Mouse (Mus musculus) liver, embryonic 14.5 days (tissue): ENCODE measurements around the gene Zc3h18. TPM values are rescaled to one million over a fixed set of nuclear protein-coding genes. Genes with fewer than 3 reads are reported as not detected.
A peak's percentile ranks its signal among the peaks of the same experiment; 100 is the strongest.

Experiments
- ATAC-seq: fragments of 200-750 bp; cut with Nextera tagmentation; 2 replicates; pipeline ENCODE4 v1.8.0; 2017; ENCODE audit warnings: moderate number of reproducible peaks, mild to moderate bottlenecking, moderate library complexity; ENCODE audit not compliant: insufficient read depth
- DNase-seq, 3 experiments: peaks; one replicate each; pipeline ENCODE4 v3.0.0-alpha.2; 2012 to 2013; ENCODE audit warnings: low read depth in 3 of 3, low spot score in 3 of 3
- H3K27ac ChIP-seq: fragments of 300-500 bp; sonication (generic); 2 replicates; pipeline ENCODE4 v1.5.1; 2014; ENCODE audit warnings: moderate library complexity, mild to moderate bottlenecking, control low read depth, inconsistent platforms
- H3K27me3 ChIP-seq: fragments of 300-500 bp; sonication (generic); 2 replicates; pipeline ENCODE4 v1.6.1; 2014; ENCODE audit warnings: mild to moderate bottlenecking, low read length, moderate library complexity; ENCODE audit not compliant: control insufficient read depth, insufficient read depth
- H3K36me3 ChIP-seq: fragments of 300-500 bp; sonication (generic); replicated peaks from 2 replicates; pipeline ENCODE4 v1.6.1; 2014; ENCODE audit warnings: low read depth; ENCODE audit not compliant: control insufficient read depth, insufficient read depth
- H3K4me1 ChIP-seq, 2 experiments: fragments of 200-500 bp in 1 of 2; fragments of 300-500 bp in 1 of 2; sonication (generic) in 1 of 2; replicated peaks; 2 replicates each; pipeline ENCODE4 v1.6.1; 2012 to 2014; ENCODE audit warnings: antibody characterized with exemption in 1 of 2, inconsistent platforms in 1 of 2, low read length in 1 of 2; ENCODE audit not compliant: control insufficient read depth in 2 of 2, insufficient read depth in 2 of 2
- H3K4me2 ChIP-seq: fragments of 300-500 bp; sonication (generic); 2 replicates; pipeline ENCODE4 v1.6.1; 2014; ENCODE audit warnings: low read depth, mild to moderate bottlenecking, control low read depth, moderate library complexity
- H3K4me3 ChIP-seq, 2 experiments: fragments of 200-500 bp in 1 of 2; fragments of 300-500 bp in 1 of 2; sonication (generic) in 1 of 2; 2 replicates each; pipeline ENCODE4 v1.5.1; 2012 to 2014; ENCODE audit warnings: low read depth in 2 of 2, low read length in 2 of 2, mild to moderate bottlenecking in 2 of 2, control low read depth in 1 of 2, inconsistent platforms in 1 of 2, moderate library complexity in 1 of 2; ENCODE audit not compliant: insufficient read depth in 1 of 2
- H3K9ac ChIP-seq: fragments of 300-500 bp; sonication (generic); replicated peaks from 2 replicates; pipeline ENCODE4 v1.6.1; 2014; ENCODE audit warnings: mild to moderate bottlenecking, control low read depth, moderate library complexity
- H3K9me3 ChIP-seq: fragments of 300-500 bp; sonication (generic); 2 replicates; pipeline ENCODE4 v1.6.1; 2016; ENCODE audit warnings: low read length, mixed read lengths; ENCODE audit not compliant: control insufficient read depth
- CTCF ChIP-seq: IDR thresholded peaks from 2 replicates; pipeline ENCODE4 v1.5.1; 2016; ENCODE audit warnings: antibody characterized with exemption, low read depth, control low read depth
- EP300 ChIP-seq: IDR thresholded peaks from 2 replicates; pipeline ENCODE4 v1.6.1; 2016; ENCODE audit warnings: antibody characterized with exemption, low read depth
- WGBS: fragments of 180-500 bp; shearing (Covaris S2); extraction: QIAGEN DNeasy Blood & Tissue Kit; methylation state at CpG from one replicate; pipeline ENCODE4 v1.1.7; 2014; ENCODE audit not compliant: insufficient replicate concordance; 5-methylcytosine and 5-hydroxymethylcytosine counted together
- polyA plus RNA-seq, 2 experiments: library from polyadenylated mRNA; depleted of rRNA in 1 of 2; stranded (reverse) in 1 of 2; unstranded in 1 of 2; fragments of >200 nt; fragmentation: Nextera tagmentation in 1 of 2; extraction: Ambion mirVana in 1 of 2; gene quantifications; 2 replicates each; pipeline versions ENCODE4 v1.2.1 to v1.2.3; 2012 to 2014

The Zc3h18 gene
- polyA plus RNA-seq, 2 experiments: 12.8 to 20.4 TPM

DNA sequence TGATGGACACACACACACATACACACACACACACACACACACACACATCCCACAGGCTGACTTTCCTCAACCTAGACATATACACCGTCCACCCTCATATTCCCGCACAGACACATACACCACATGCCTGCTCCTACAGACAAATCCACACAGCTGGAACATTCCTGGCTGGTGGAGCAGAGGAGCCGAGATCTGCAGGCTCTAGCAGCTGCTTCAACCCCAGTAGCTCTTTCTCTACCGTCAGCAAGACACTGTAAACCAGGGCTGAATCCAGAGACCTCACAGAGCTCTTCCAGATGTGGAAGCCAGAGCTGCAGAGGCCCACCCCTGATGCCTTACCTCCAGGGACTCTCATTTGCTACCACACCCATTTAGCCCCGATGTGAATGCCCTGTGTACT lies 14.1 kb upstream of the Zc3h18 start:
- Histone ChIP-seq H3K27me3 (no peaks in the 10 kb centered on the region), H3K36me3 (no peaks in the 10 kb centered on the region), H3K27ac (no peak overlapping the region), H3K4me3 (no peak overlapping the region), H3K4me1 (no peaks in the 10 kb centered on the region), H3K4me2 (no peak overlapping the region), H3K9me3 (no peaks in the 10 kb centered on the region), H3K9ac (no peak overlapping the region)
- no peak for TF ChIP-seq CTCF
- no peak for TF ChIP-seq EP300
- no peak for ATAC-seq
- WGBS: 48% methylated on average over 5 of the region's 5 CpGs
- DNase-seq: no peak

DNA sequence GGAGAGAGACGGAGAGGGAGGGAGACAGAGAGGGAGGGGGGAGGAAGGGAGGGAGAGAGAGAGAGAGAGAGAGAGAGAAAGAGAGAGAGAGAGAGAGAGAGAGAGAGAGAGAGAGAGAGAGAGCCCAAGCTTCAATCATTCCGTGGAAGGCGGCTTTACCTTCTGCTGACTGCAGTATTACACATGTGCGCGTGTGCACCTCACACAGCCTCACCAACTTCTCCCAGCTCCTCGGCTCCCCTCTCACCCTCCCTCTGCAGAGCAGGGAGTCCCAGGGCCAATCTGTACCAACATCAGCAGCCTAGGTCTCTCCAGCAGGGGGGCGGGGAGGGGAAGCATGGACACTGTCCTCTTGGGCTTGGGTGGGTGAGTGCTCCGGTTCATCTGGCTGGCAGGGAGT lies 13.4 kb upstream of the Zc3h18 start:
- H3K36me3 ChIP-seq: no peaks in the 10 kb centered on the region
- no peak for ATAC-seq
- DNase-seq: no peak
- no peak for TF ChIP-seq CTCF
- H3K9ac ChIP-seq: no peak overlapping the region
- no peaks in the 10 kb centered on the region for H3K27me3 ChIP-seq
- H3K9me3 ChIP-seq: no peaks in the 10 kb centered on the region
- no peak overlapping the region for H3K4me2 ChIP-seq
- H3K27ac ChIP-seq: no peak overlapping the region
- no peak overlapping the region for H3K4me3 ChIP-seq
- no peaks in the 10 kb centered on the region for H3K4me1 ChIP-seq
- 25% methylated on average over 7 of the region's 8 CpGs for WGBS

DNA sequence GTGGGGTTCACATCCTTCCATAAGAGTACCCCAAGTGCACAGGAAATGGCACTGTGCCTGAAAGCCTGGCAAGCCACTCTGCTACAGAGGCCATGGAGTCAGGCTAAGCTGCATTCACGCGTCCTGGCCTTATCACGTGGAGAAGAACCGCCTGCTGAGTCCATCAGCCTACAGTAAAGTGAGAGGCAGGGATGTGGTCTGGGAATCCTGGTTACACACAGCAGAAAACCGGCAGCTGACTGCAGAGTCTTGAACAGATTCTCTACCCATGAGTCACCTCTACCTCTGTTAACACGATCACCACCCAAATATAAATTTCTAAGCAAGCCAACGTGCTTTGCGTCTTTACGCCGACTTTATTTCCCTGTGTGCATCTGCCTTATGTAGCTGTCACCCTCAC lies 7.9 kb upstream of the Zc3h18 start:
- Histone ChIP-seq H3K4me2 (no peak overlapping the region), H3K27me3 (no peaks in the 10 kb centered on the region), H3K9ac (no peak overlapping the region), H3K36me3 (no peaks in the 10 kb centered on the region), H3K4me1 (peaks cover 0 to 2% of the 10 kb centered on the region in 2 experiments; a peak in 1 of 4 replicates), H3K9me3 (no peaks in the 10 kb centered on the region), H3K4me3 (no peak overlapping the region), H3K27ac (no peak overlapping the region)
- DNase-seq: no peak
- ATAC-seq: no peak
- WGBS: 74% methylated on average over 10 of the region's 10 CpGs
- no peak for TF ChIP-seq CTCF
- no peak for TF ChIP-seq EP300

DNA sequence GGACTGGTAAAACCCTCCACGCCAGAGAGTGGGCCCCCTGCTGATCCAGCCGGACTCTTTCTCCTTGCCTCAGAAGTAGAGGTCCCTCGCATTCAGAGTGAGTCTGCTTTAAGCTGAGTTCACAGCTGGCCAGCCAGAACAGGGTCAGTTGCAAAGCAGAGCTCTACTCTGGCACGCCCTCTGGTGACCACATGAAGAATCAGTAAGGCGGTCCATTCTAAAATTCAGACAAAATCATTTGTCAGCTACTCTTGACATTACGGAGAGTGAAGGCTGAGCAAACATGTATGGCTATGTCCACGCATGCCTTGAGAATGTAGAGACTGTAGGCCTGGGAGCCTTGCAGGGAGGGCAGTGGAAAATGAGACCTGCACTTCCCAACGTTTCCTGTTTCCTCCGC lies 6.7 kb upstream of the Zc3h18 start:
- Histone ChIP-seq H3K4me3 (no peak overlapping the region), H3K9ac (no peak overlapping the region), H3K27me3 (no peaks in the 10 kb centered on the region), H3K4me1 (peaks cover 0 to 2% of the 10 kb centered on the region in 2 experiments; a peak in 1 of 4 replicates), H3K4me2 (no peak overlapping the region), H3K36me3 (no peaks in the 10 kb centered on the region), H3K9me3 (no peaks in the 10 kb centered on the region), H3K27ac (no peak overlapping the region)
- TF ChIP-seq EP300 (no peak), CTCF (peak; percentile 88)
- peak; percentile 38 to 47 (median 42) for DNase-seq
- 13% methylated on average over 9 of the region's 9 CpGs for WGBS
- peak; percentile 56; the same call in 1 of the 2 replicates for ATAC-seq

DNA sequence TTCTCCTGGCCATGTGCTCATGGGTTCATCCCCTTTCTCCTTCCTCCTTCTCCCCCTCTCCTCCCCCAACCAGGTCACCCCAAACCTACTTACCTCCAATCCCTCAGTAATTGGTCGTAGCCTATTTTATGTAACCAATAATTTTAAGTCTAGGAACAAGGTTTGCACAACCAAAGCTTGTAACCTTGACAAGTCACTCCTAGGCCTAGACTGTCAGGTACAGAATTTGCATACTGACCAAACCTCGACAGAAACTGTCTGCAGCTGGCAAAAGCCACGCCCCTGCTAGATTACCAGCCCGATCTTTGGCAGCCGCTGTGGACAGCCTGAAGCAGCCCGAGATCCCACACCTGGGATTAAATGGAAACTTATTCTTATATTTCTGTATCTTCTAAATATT lies 4.7 kb upstream of the Zc3h18 start:
- no peak overlapping the region for H3K4me2 ChIP-seq
- no peak overlapping the region for H3K27ac ChIP-seq
- no peak overlapping the region for H3K4me3 ChIP-seq
- H3K36me3 ChIP-seq: no peaks in the 10 kb centered on the region
- no peaks in the 10 kb centered on the region for H3K9me3 ChIP-seq
- no peaks in the 10 kb centered on the region for H3K27me3 ChIP-seq
- peaks cover 0 to 8% of the 10 kb centered on the region in 2 experiments; a peak in 2 of 4 replicates for H3K4me1 ChIP-seq
- no peak for ATAC-seq
- no peak overlapping the region for H3K9ac ChIP-seq
- no peak for DNase-seq
- WGBS: 44% methylated on average over 6 of the region's 6 CpGs
- TF ChIP-seq CTCF (no peak), EP300 (no peak)
